Mouse (Mus musculus) ES-E14 (cell line): Measurements from ENCODE around the gene Acvr1. TPM values are rescaled to one million over a fixed set of nuclear protein-coding genes. Genes with fewer than 3 reads are reported as not detected.

Experiments used
- DNase-seq: peaks from one replicate; pipeline ENCODE4 v3.0.0-alpha.2; 2013; ENCODE audit warnings: low read depth, low spot score
- H3K27ac ChIP-seq: 2 replicates; pipeline ENCODE4 v1.5.1; 2012; ENCODE audit warnings: low read depth, mild to moderate bottlenecking, low read length, moderate library complexity, mixed read lengths; ENCODE audit not compliant: poor library complexity, insufficient read depth, severe bottlenecking
- H3K36me3 ChIP-seq: 2 replicates; pipeline ENCODE4 v1.6.1; 2012; ENCODE audit warnings: mild to moderate bottlenecking, low read length, moderate library complexity, mixed read lengths; ENCODE audit not compliant: control insufficient read depth, poor library complexity, insufficient read depth, severe bottlenecking
- H3K4me1 ChIP-seq, 2 experiments: fragments of 150-350 bp in 1 of 2; sonication (generic) in 1 of 2; 2 replicates each; pipeline ENCODE4 v1.6.1; 2012; ENCODE audit warnings: low read length in 2 of 2, mild to moderate bottlenecking in 1 of 2, mixed read lengths in 1 of 2; ENCODE audit not compliant: control insufficient read depth in 2 of 2, insufficient read depth in 2 of 2, poor library complexity in 1 of 2
- H3K4me3 ChIP-seq, 2 experiments: fragments of 150-350 bp in 1 of 2; sonication (generic) in 1 of 2; 2 replicates each; pipeline ENCODE4 v1.5.1; 2012; ENCODE audit warnings: low read length in 2 of 2, low read depth in 1 of 2, mild to moderate bottlenecking in 1 of 2, mixed read lengths in 1 of 2; ENCODE audit not compliant: insufficient read depth in 1 of 2, poor library complexity in 1 of 2, severe bottlenecking in 1 of 2
- H3K9ac ChIP-seq: 2 replicates; pipeline ENCODE4 v1.6.1; 2012; ENCODE audit warnings: low read depth, mild to moderate bottlenecking, low read length, mixed read lengths; ENCODE audit not compliant: poor library complexity, insufficient read depth, severe bottlenecking
- H3K9me3 ChIP-seq: fragments of 150-350 bp; sonication (generic); 2 replicates; pipeline ENCODE4 v1.6.1; 2012; ENCODE audit warnings: low read depth, mild to moderate bottlenecking, low read length; ENCODE audit not compliant: control insufficient read depth, insufficient read depth
- CHD2 ChIP-seq: IDR thresholded peaks from 2 replicates; pipeline ENCODE4 v1.6.1; 2014; ENCODE audit warnings: mild to moderate bottlenecking, low read depth, low read length, inconsistent platforms
- HCFC1 ChIP-seq: IDR thresholded peaks from 2 replicates; pipeline ENCODE4 v1.6.1; 2012; ENCODE audit warnings: low read length, inconsistent platforms, borderline replicate concordance; ENCODE audit not compliant: insufficient read depth
- MAFK ChIP-seq: IDR thresholded peaks from 2 replicates; pipeline ENCODE4 v1.6.1; 2014; ENCODE audit warnings: mild to moderate bottlenecking, low read depth, low read length, inconsistent platforms; ENCODE audit not compliant: insufficient read depth
- ZC3H11A ChIP-seq: IDR thresholded peaks from 2 replicates; pipeline ENCODE4 v1.6.1; 2012; ENCODE audit warnings: low read depth, mild to moderate bottlenecking, inconsistent platforms, low read length, borderline replicate concordance
- ZNF384 ChIP-seq: IDR thresholded peaks from 2 replicates; pipeline ENCODE4 v1.6.1; 2012; ENCODE audit warnings: low read depth, low read length, inconsistent platforms
- in situ Hi-C, 2 experiments: fragments of 600-800 bp; cut with MboI; formaldehyde crosslinking; loops; one replicate each; pipeline ENCODE4 v1.15.1; 2025; ENCODE audit warnings: low sequenced_read_pairs in 2 of 2, inconsistent platforms in 1 of 2; ENCODE audit not compliant: unreplicated experiment in 2 of 2
- total RNA-seq: library from RNA; depleted of rRNA; stranded (reverse); fragments of 300-350 nt; gene quantifications from 2 replicates; pipeline ENCODE4 v1.2.3, GENCODE M21; 2012

Gene Acvr1
- total RNA-seq, 1 experiment: 6.6 TPM

DNA sequence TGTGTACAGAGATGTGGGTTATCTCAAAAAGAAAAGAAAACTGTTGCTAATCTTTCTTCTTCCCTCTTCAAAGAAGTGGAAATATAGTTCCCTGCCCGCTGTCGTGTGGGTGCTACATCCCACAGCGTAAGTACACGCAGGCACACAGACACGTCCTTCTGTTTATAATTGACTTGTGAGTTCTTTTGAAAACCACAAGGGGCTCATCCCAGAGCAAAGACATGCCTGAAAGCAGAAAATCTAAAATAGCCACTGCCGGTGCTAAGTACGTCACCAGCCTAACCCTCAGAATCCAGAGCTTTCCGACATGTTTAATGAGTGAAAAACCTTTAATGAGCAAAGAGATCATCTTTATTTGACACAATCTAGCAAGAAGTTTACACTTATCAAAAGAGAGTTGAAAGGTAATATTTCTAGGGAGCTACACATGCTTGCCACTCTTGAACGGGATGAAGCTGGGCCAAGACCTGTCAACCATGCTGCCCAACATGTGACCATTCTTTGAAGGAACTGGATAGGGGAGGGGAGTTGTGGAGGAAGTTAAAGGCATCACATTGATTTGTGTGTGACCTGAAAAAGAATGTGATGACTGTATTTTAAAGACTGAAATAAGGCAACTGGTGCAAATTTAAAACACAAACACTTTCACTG is 85.4 kb downstream of the Acvr1 start:
- in situ Hi-C loops: no loop called here
- DNase-seq: no peak

DNA sequence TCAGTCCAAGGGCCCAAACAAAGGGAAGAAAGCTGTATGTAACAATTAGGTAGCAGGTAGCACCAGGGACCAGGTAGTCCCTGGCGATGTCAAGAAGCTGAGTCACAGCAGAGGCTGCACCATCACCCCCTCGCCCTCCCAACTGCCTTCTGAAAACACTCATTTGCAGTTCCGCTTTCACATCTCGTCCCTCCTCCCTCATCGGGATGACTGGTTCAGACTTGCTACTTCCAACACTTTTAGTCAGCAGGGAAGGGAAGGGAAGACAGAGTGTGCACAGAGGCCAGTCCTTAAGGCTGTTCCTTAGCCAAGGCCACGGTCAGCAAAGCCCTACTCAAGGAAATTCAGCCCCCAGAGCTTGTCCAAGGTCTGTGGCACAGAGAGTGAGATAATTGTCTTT is 86.2 kb downstream of the Acvr1 start:
- no peak for TF ChIP-seq ZNF384
- no peak for TF ChIP-seq ZC3H11A
- TF ChIP-seq MAFK: no peak
- no peak for TF ChIP-seq CHD2
- no peak for TF ChIP-seq HCFC1
- no peak overlapping the region for H3K4me3 ChIP-seq
- no peak overlapping the region for H3K9ac ChIP-seq
- H3K9me3 ChIP-seq: no peaks in the 10 kb centered on the region
- peaks cover 1 to 5% of the 10 kb centered on the region in 2 experiments; a peak in 1 of 4 replicates for H3K4me1 ChIP-seq
- H3K27ac ChIP-seq: no peak overlapping the region
- in situ Hi-C loops: no loop called here
- no peak for DNase-seq
- H3K36me3 ChIP-seq: no peaks in the 10 kb centered on the region; the same call in 1 of the 2 replicates

More for the DNA sequence above, 85.4 kb downstream of the Acvr1 start:
- TF ChIP-seq MAFK (no peak), ZNF384 (no peak), CHD2 (no peak), HCFC1 (no peak), ZC3H11A (no peak)
- H3K4me3 ChIP-seq: no peak overlapping the region
- no peaks in the 10 kb centered on the region; the same call in 1 of the 2 replicates for H3K36me3 ChIP-seq
- no peaks in the 10 kb centered on the region for H3K9me3 ChIP-seq
- peaks cover 1 to 6% of the 10 kb centered on the region in 2 experiments; a peak in 1 of 4 replicates for H3K4me1 ChIP-seq
- no peak overlapping the region for H3K27ac ChIP-seq
- H3K9ac ChIP-seq: no peak overlapping the region

DNA sequence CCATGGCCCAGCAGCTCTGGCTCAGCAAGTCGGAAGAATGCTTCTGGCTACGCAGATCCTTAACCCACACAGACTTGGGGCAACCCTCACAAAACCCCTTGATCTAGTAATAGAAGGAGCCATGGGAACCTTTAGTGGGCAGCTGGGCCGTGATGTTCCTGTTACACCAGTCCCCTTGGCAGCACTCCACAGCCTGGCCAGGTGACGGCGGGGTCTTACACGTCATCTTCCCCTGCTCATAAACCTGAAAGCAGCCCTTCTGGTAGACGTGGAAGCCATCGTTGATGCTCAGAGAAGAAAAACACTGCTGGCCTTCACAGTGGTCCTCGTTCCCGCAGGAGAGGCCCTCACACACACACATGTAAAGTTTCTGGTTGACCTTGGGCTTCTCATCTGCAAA is 87.4 kb downstream of the Acvr1 start:
- in situ Hi-C loops: loop anchor here (5.0 to 10.0 kb wide), 2 partner anchors 183 to 185 kb away; no protein-coding TSS in a partner anchor

DNA sequence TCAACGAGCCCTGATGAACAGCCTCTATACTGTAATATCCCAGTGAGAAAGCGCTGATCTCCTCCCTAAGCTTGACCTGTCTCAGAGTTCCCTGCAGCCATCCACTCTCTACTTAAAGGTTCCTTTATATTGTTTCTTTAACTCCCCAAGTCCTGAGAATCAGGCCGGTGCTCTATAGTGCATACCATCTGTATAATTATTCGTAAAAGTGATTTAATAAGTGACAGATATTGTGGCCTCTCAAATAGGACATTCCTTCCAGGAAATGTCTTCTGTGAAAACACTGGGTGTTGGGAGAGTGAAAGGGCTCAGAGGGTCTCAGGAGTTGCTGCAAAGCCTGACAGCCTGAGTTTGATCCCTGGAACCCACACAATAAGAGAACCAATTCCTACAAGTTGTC is 88.8 kb downstream of the Acvr1 start:
- H3K9ac ChIP-seq: no peak overlapping the region
- DNase-seq: no peak
- 0 out of 4 replicates have a peak, but pooled peaks cover 0 to 3% of the 10 kb centered on the region in 2 experiments for H3K4me1 ChIP-seq
- H3K27ac ChIP-seq: no peak overlapping the region
- no peaks in the 10 kb centered on the region for H3K9me3 ChIP-seq
- no peaks in the 10 kb centered on the region; the same call in 1 of the 2 replicates for H3K36me3 ChIP-seq
- H3K4me3 ChIP-seq: no peak overlapping the region
- in situ Hi-C loops: loop anchor here (5.0 to 10.0 kb wide), 2 partner anchors 184 to 187 kb away; no protein-coding TSS in a partner anchor
- TF ChIP-seq HCFC1: no peak
- no peak for TF ChIP-seq ZC3H11A
- no peak for TF ChIP-seq MAFK
- no peak for TF ChIP-seq ZNF384
- no peak for TF ChIP-seq CHD2

More for the DNA sequence above, 87.4 kb downstream of the Acvr1 start:
- DNase-seq: no peak
- Histone ChIP-seq H3K4me1 (0 out of 4 replicates have a peak, but pooled peaks cover 1 to 3% of the 10 kb centered on the region in 2 experiments), H3K9ac (no peak overlapping the region), H3K4me3 (no peak overlapping the region), H3K36me3 (no peaks in the 10 kb centered on the region; the same call in 1 of the 2 replicates), H3K27ac (no peak overlapping the region), H3K9me3 (no peaks in the 10 kb centered on the region)
- TF ChIP-seq ZC3H11A (no peak), CHD2 (no peak), HCFC1 (no peak), ZNF384 (no peak), MAFK (no peak)
